Mouse (Mus musculus) liver, adult 10 weeks (tissue): Measurements from ENCODE around the gene Kcne4. TPM values are rescaled to one million over a fixed set of nuclear protein-coding genes. Genes with fewer than 3 reads are reported as not detected.

ENCODE experiments used
- polyA plus RNA-seq: library from polyadenylated mRNA; stranded (reverse); fragments of 350-450 nt; fragmentation: Illumina TruSeq; extraction: RNeasy Lipid Tissue Mini Kit (QIAGEN cat#74804); gene quantifications from one replicate; pipeline ENCODE4 v1.2.3, GENCODE M21; 2014; ENCODE audit warnings: low read depth, low replicate concordance

Gene Kcne4
- polyA plus RNA-seq = not detected

DNA sequence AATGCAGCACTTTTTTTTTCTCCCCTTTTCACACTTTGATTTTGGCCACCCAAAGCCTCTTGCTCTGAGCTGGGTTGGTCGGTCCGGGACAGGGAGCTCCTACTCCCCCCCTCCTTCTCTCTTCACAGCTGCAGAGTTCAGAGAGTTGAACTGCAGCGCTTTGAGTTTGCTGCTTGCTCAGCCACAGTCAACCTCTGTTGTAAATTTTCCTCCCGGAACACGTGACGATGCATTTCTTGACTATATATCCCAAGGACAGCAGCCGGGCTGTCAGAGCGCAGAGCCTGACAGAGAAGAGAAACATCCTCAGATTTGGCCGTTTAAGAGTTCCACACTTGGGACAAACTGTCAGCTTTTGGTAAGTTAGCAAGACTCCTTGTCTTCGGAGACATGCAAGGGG, at the start of gene Kcne4:
TSS of gene Kcne4 (plus strand) at position 120 of the 400 bp plus-strand sequence.

Other genes starting within 250 kb of the Kcne4 start
- 94.6 TPM for gene Acsl3, start 158.9 kb upstream of the Kcne4 start, polyA plus RNA-seq
- 11.4 TPM for gene Utp14b, start 158.7 kb upstream of the Kcne4 start, polyA plus RNA-seq